Mouse (Mus musculus) adrenal gland, adult 2 months (tissue): Measurements from ENCODE around the gene 4933427D14Rik. TPM values are rescaled to one million over a fixed set of nuclear protein-coding genes. Genes with fewer than 3 reads are reported as not detected.
A peak's percentile ranks its signal among the peaks of the same experiment; 100 is the strongest.
"Not testable (repeated sequence)": the region's sequence is repeated elsewhere in the genome, so short reads cannot be mapped to it uniquely, and the experiment has no call there.

Experiments used
- DNase-seq: peaks from one replicate; pipeline ENCODE4 v3.0.0; 2021
- polyA plus RNA-seq: library from polyadenylated mRNA; depleted of rRNA; stranded (reverse); fragments of >200 nt; gene quantifications from 2 replicates; pipeline ENCODE4 v1.2.3, GENCODE M21; 2012
- total RNA-seq, 2 experiments: library from RNA; stranded (reverse); gene quantifications; 2 replicates each; pipeline ENCODE4 v1.2.3; 2021

Gene 4933427D14Rik
- total and polyA plus RNA-seq, 3 experiments, result 3.1 to 6.4 (median 6.0) TPM

- DNase-seq, result no peak
Measured at GRCm38 (mm10) chr11:72205256-72205655, 2.0 kb downstream of the 4933427D14Rik start.

- no peak for DNase-seq
Measured at GRCm38 (mm10) chr11:72203440-72203839, 3.8 kb downstream of the 4933427D14Rik start.

GRCm38 (mm10) chr11:72196506-72196905, 10.8 kb downstream of the 4933427D14Rik start:
- no peak for DNase-seq

- no peak for DNase-seq
Measured at GRCm38 (mm10) chr11:72194259-72194658, 13.0 kb downstream of the 4933427D14Rik start.

GRCm38 (mm10) chr11:72190857-72191256, 16.4 kb downstream of the 4933427D14Rik start:
- DNase-seq, result no peak

GRCm38 (mm10) chr11:72184252-72184651, 23.0 kb downstream of the 4933427D14Rik start:
- DNase-seq, result no peak

- DNase-seq, result no peak
Measured at GRCm38 (mm10) chr11:72181136-72181535, 26.1 kb downstream of the 4933427D14Rik start.

GRCm38 (mm10) chr11:72180556-72180955, 26.7 kb downstream of the 4933427D14Rik start:
- no peak for DNase-seq

GRCm38 (mm10) chr11:72176553-72176952, 30.7 kb downstream of the 4933427D14Rik start:
- no peak for DNase-seq

GRCm38 (mm10) chr11:72175966-72176365, 31.3 kb downstream of the 4933427D14Rik start:
- no peak for DNase-seq

GRCm38 (mm10) chr11:72174721-72175120, 32.5 kb downstream of the 4933427D14Rik start:
- no peak for DNase-seq

- DNase-seq, result no peak
Measured at GRCm38 (mm10) chr11:72173506-72173905, 33.8 kb downstream of the 4933427D14Rik start.

GRCm38 (mm10) chr11:72171906-72172305, 35.4 kb downstream of the 4933427D14Rik start:
- DNase-seq, result not testable (repeated sequence)

GRCm38 (mm10) chr11:72169871-72170270, 37.4 kb downstream of the 4933427D14Rik start:
- DNase-seq, result no peak

GRCm38 (mm10) chr11:72163198-72163597, 44.1 kb downstream of the 4933427D14Rik start:
- no peak for DNase-seq

- no peak for DNase-seq
Measured at GRCm38 (mm10) chr11:72156624-72157023, 50.6 kb downstream of the 4933427D14Rik start.

GRCm38 (mm10) chr11:72155981-72156428, 51.3 kb downstream of the 4933427D14Rik start:
- DNase-seq, result no peak

GRCm38 (mm10) chr11:72155186-72155980, 51.9 kb downstream of the 4933427D14Rik start:
- peak; percentile 49 for DNase-seq

GRCm38 (mm10) chr11:72153122-72153862, 54.0 kb downstream of the 4933427D14Rik start:
- no peak for DNase-seq

GRCm38 (mm10) chr11:72151120-72151519, 56.1 kb downstream of the 4933427D14Rik start:
- no peak for DNase-seq

GRCm38 (mm10) chr11:72147910-72148309, 59.3 kb downstream of the 4933427D14Rik start:
- DNase-seq, result no peak

GRCm38 (mm10) chr11:72145877-72146248, 61.4 kb downstream of the 4933427D14Rik start:
- DNase-seq, result no peak
